Mouse (Mus musculus) liver, embryonic 14.5 days (tissue): ENCODE results near the gene Gm45062.

Experiments
- CTCF ChIP-seq: IDR thresholded peaks from 2 replicates; pipeline ENCODE4 v1.5.1; 2016; ENCODE audit warnings: antibody characterized with exemption, low read depth, control low read depth
- EP300 ChIP-seq: IDR thresholded peaks from 2 replicates; pipeline ENCODE4 v1.6.1; 2016; ENCODE audit warnings: antibody characterized with exemption, low read depth

- TF ChIP-seq EP300 = no peak
- no peak for TF ChIP-seq CTCF
Observed at GRCm38 (mm10) chr6:8560682-8561081, 301.4 kb downstream of the Gm45062 start.
